14 mouse cellular contexts compared by ENCODE assay signal in the genomic region with DNA sequence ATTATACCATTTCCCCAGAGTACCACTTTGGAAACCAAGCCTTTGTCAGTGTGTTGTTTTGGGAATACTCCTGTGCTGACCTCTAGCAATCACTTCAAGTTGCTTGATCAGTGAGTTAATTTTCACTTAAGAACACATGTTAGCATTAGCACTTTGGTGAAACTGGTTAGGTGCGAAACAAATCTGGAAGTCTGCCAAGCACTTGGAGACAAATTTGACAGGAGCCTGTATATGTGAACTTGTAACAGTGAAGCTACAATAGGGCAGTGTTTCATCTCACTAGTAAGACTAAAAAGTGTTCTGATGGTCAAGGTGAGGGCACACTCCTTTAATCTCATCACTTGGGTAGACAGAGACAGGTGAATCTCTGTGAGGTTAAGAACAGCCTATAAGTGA.
A peak's percentile ranks its signal among the peaks of the same experiment; 100 is the strongest.
DNase-seq lines count a peak whose midpoint lies in the region; ATAC-seq and TF ChIP-seq lines count a peak whose summit lies in the region.
"Had no signal": no experiment of that assay in that cellular context is flagged by ENCODE, and none has a peak within 500 bp of the region (broad histone marks: within the 10 kb centered on the region; RNA-seq: fewer than 3 reads in every experiment).

No protein-coding gene starts in this region.

- no peak for TF ChIP-seq CTCF in intestine, postnatal 0 days (IDR thresholded peaks at IDR 0.05; ENCODE audit: low read depth)
- TF ChIP-seq CTCF in embryonic fibroblast, embryonic 13.5 days (IDR thresholded peaks at IDR 0.05; ENCODE audit: borderline replicate concordance, insufficient read depth, low read length) = no peak
- TF ChIP-seq CTCF in lung, postnatal 0 days (IDR thresholded peaks at IDR 0.05) = no peak

- TF ChIP-seq POLR2A in embryonic fibroblast, embryonic 13.5 days (IDR thresholded peaks at IDR 0.05; ENCODE audit: low read depth, low read length) = no peak

- DNase-seq in brain, adult 2 months (ENCODE audit: low read depth, low spot score) = peak; percentile 24
- peak; percentile 44 for DNase-seq in lung, postnatal 0 days (ENCODE audit: low spot score)
- no peak for DNase-seq in right cerebral cortex, postnatal 36 days (ENCODE audit: low spot score in 2 of 2)
- no peak for DNase-seq in frontal cortex, postnatal 14 days (ENCODE audit: low spot score in 2 of 2)
- DNase-seq in testis, postnatal 10 days (ENCODE audit: low spot score) = no peak
- DNase-seq: adrenal gland, adult 8-10 months; left cerebral cortex, postnatal 4 days; liver, postnatal 0 days; spleen, adult 18-20 months had no signal

- no peak overlapping the region for H3K27ac ChIP-seq in intestine, embryonic 15.5 days
- H3K27ac ChIP-seq in intestine, postnatal 0 days (ENCODE audit: low read depth, low read length) = no peak overlapping the region
- H3K27ac ChIP-seq in embryonic fibroblast, embryonic 13.5 days (ENCODE audit: insufficient read depth, low read length) = peak overlapping the region; percentile 31
- peak overlapping the region; percentile 73 for H3K27ac ChIP-seq in lung, postnatal 0 days (ENCODE audit: low read length)
- H3K27ac ChIP-seq: heart, embryonic 13.5 days; midbrain, embryonic 13.5 days had no signal

- no peaks in the 10 kb centered on the region for H3K36me3 ChIP-seq in intestine, embryonic 15.5 days
- no peaks in the 10 kb centered on the region for H3K36me3 ChIP-seq in intestine, postnatal 0 days (ENCODE audit: control insufficient read depth, insufficient read depth)
- no peaks in the 10 kb centered on the region for H3K36me3 ChIP-seq in lung, postnatal 0 days (ENCODE audit: insufficient read depth, low read length)
- H3K36me3 ChIP-seq: heart, embryonic 13.5 days; midbrain, embryonic 13.5 days had no signal

- 0 out of 2 replicates have a peak, but pooled peaks cover 9% of the 10 kb centered on the region for H3K4me1 ChIP-seq in intestine, embryonic 15.5 days (replicated peaks)
- H3K4me1 ChIP-seq in intestine, postnatal 0 days (replicated peaks; ENCODE audit: control insufficient read depth, insufficient read depth, low read length) = no peaks in the 10 kb centered on the region
- H3K4me1 ChIP-seq in embryonic fibroblast, embryonic 13.5 days (ENCODE audit: control insufficient read depth, insufficient read depth, low read length) = peaks cover 5% of the 10 kb centered on the region
- H3K4me1 ChIP-seq in lung, postnatal 0 days (ENCODE audit: insufficient read depth, low read depth, low read length) = peaks cover 9% of the 10 kb centered on the region
- H3K4me1 ChIP-seq: midbrain, embryonic 13.5 days had no signal

- no peak for TF ChIP-seq EP300 in lung, postnatal 0 days (IDR thresholded peaks at IDR 0.05)

- H3K4me3 ChIP-seq in intestine, embryonic 15.5 days (replicated peaks) = no peak overlapping the region
- no peak overlapping the region for H3K4me3 ChIP-seq in intestine, postnatal 0 days (ENCODE audit: low read depth, low read length)
- no peak overlapping the region for H3K4me3 ChIP-seq in embryonic fibroblast, embryonic 13.5 days (ENCODE audit: insufficient read depth, low read length)
- no peak overlapping the region for H3K4me3 ChIP-seq in lung, postnatal 0 days (ENCODE audit: low read depth, low read length)
- H3K4me3 ChIP-seq: heart, embryonic 13.5 days; midbrain, embryonic 13.5 days had no signal

- no peaks in the 10 kb centered on the region for H3K27me3 ChIP-seq in intestine, embryonic 15.5 days (replicated peaks)
- no peaks in the 10 kb centered on the region for H3K27me3 ChIP-seq in intestine, postnatal 0 days (replicated peaks; ENCODE audit: control insufficient read depth, insufficient read depth, low read length)
- H3K27me3 ChIP-seq in lung, postnatal 0 days (replicated peaks; ENCODE audit: insufficient read depth, low read length) = no peaks in the 10 kb centered on the region
- H3K27me3 ChIP-seq: heart, embryonic 13.5 days; midbrain, embryonic 13.5 days had no signal

- H3K4me2 ChIP-seq in intestine, embryonic 15.5 days (replicated peaks) = no peak overlapping the region
- no peak overlapping the region for H3K4me2 ChIP-seq in intestine, postnatal 0 days (replicated peaks; ENCODE audit: low read depth)
- no peak overlapping the region for H3K4me2 ChIP-seq in lung, postnatal 0 days (replicated peaks; ENCODE audit: low read depth, low read length)
- H3K4me2 ChIP-seq: heart, embryonic 13.5 days; midbrain, embryonic 13.5 days had no signal

- ATAC-seq in intestine, embryonic 15.5 days = peak; percentile 34; the same call in 1 of the 2 replicates
- no peak for ATAC-seq in intestine, postnatal 0 days
- ATAC-seq in lung, postnatal 0 days = no peak
- ATAC-seq: liver, postnatal 0 days; midbrain, embryonic 13.5 days had no signal

- no peaks in the 10 kb centered on the region for H3K9me3 ChIP-seq in intestine, embryonic 15.5 days
- H3K9me3 ChIP-seq in intestine, postnatal 0 days (ENCODE audit: control insufficient read depth) = no peaks in the 10 kb centered on the region
- no peaks in the 10 kb centered on the region for H3K9me3 ChIP-seq in lung, postnatal 0 days (ENCODE audit: low read length)
- H3K9me3 ChIP-seq: heart, embryonic 13.5 days; midbrain, embryonic 13.5 days had no signal

- 47% methylated on average over 1 of the region's 1 CpGs for WGBS in intestine, embryonic 15.5 days
- 42% methylated on average over 1 of the region's 1 CpGs for WGBS in intestine, postnatal 0 days
- 15% methylated on average over 1 of the region's 1 CpGs for WGBS in lung, postnatal 0 days

- H3K9ac ChIP-seq in intestine, embryonic 15.5 days = no peak overlapping the region
- no peak overlapping the region for H3K9ac ChIP-seq in intestine, postnatal 0 days (ENCODE audit: low read depth, low read length)
- H3K9ac ChIP-seq in lung, postnatal 0 days (replicated peaks; ENCODE audit: low read depth) = no peak overlapping the region
- H3K9ac ChIP-seq: heart, embryonic 13.5 days; liver, postnatal 0 days; midbrain, embryonic 13.5 days had no signal

Comparison
In these comparisons a context has a peak if more than half of its experiments do, and no peak if none do; other contexts are left out.
1. H3K27ac ChIP-seq: peak in embryonic fibroblast, embryonic 13.5 days (single experiment) and lung, postnatal 0 days (single experiment); none in intestine, embryonic 15.5 days (single experiment) and intestine, postnatal 0 days (single experiment).
2. DNase-seq: peak in brain, adult 2 months (single experiment) and lung, postnatal 0 days (single experiment); none in right cerebral cortex, postnatal 36 days (0 of 2), frontal cortex, postnatal 14 days (0 of 2) and testis, postnatal 10 days (single experiment).